Mouse (Mus musculus): ENCODE measurements at regions not wholly inside any gene's neighbourhood (a gene's known extent, or its start where the extent isn't known, plus 50 kb on each side); places are given as distances from the start of the nearest gene placed in this dataset.

GRCm38 (mm10) chr4:53217608-53218290 lies 58.1 kb upstream of the Abca1 start:
- DNase-seq: peak; percentile 78 to 89

GRCm38 (mm10) chr4:53212541-53212940 lies 52.8 kb upstream of the Abca1 start:
- no peak for DNase-seq

GRCm38 (mm10) chr4:53210685-53211084 lies 51.0 kb upstream of the Abca1 start:
- no peak for DNase-seq
